Mouse (Mus musculus) lung, embryonic 16.5 days (tissue): ENCODE data around the gene Ptp4a2. TPM values are rescaled to one million over a fixed set of nuclear protein-coding genes. Genes with fewer than 3 reads are reported as not detected.

ENCODE experiments used
- ATAC-seq: fragments of 200-750 bp; cut with Nextera tagmentation; 2 replicates; pipeline ENCODE4 v1.8.0; 2017; ENCODE audit warnings: low read depth, mild to moderate bottlenecking, moderate library complexity
- H3K27ac ChIP-seq: fragments of 300-500 bp; sonication (generic); 2 replicates; pipeline ENCODE4 v1.5.1; 2014; ENCODE audit warnings: mild to moderate bottlenecking, control low read depth, low read length
- H3K27me3 ChIP-seq: fragments of 300-500 bp; sonication (generic); 2 replicates; pipeline ENCODE4 v1.6.1; 2014; ENCODE audit warnings: low read depth, low read length, mixed read lengths; ENCODE audit not compliant: control insufficient read depth, insufficient read depth
- H3K36me3 ChIP-seq: fragments of 300-500 bp; sonication (generic); 2 replicates; pipeline ENCODE4 v1.6.1; 2014; ENCODE audit warnings: low read length; ENCODE audit not compliant: control insufficient read depth, insufficient read depth
- H3K4me1 ChIP-seq: fragments of 300-500 bp; sonication (generic); replicated peaks from 2 replicates; pipeline ENCODE4 v1.6.1; 2014; ENCODE audit warnings: low read length, mixed read lengths; ENCODE audit not compliant: control insufficient read depth, insufficient read depth
- H3K4me2 ChIP-seq: fragments of 300-500 bp; sonication (generic); 2 replicates; pipeline ENCODE4 v1.6.1; 2014; ENCODE audit warnings: low read depth, low read length, control low read depth
- H3K4me3 ChIP-seq: fragments of 300-500 bp; sonication (generic); 2 replicates; pipeline ENCODE4 v1.5.1; 2014; ENCODE audit warnings: mild to moderate bottlenecking, low read length, control low read depth
- H3K9ac ChIP-seq: fragments of 300-500 bp; sonication (generic); 2 replicates; pipeline ENCODE4 v1.6.1; 2014; ENCODE audit warnings: low read length, control low read depth
- H3K9me3 ChIP-seq: fragments of 300-500 bp; sonication (generic); 2 replicates; pipeline ENCODE4 v1.6.1; 2016; ENCODE audit warnings: low read length; ENCODE audit not compliant: control insufficient read depth
- WGBS: fragments of 180-500 bp; shearing (Covaris S2); extraction: QIAGEN DNeasy Blood & Tissue Kit; methylation state at CpG from one replicate; pipeline ENCODE4 v1.1.7; 2014; 5-methylcytosine and 5-hydroxymethylcytosine counted together
- polyA plus RNA-seq: library from polyadenylated mRNA; unstranded; fragments of >200 nt; fragmentation: Nextera tagmentation; extraction: Ambion mirVana; gene quantifications from 2 replicates; pipeline ENCODE4 v1.2.1, GENCODE M21; 2015

Gene Ptp4a2
- polyA plus RNA-seq, 1 experiment from 2014 or later, result 330 TPM

DNA sequence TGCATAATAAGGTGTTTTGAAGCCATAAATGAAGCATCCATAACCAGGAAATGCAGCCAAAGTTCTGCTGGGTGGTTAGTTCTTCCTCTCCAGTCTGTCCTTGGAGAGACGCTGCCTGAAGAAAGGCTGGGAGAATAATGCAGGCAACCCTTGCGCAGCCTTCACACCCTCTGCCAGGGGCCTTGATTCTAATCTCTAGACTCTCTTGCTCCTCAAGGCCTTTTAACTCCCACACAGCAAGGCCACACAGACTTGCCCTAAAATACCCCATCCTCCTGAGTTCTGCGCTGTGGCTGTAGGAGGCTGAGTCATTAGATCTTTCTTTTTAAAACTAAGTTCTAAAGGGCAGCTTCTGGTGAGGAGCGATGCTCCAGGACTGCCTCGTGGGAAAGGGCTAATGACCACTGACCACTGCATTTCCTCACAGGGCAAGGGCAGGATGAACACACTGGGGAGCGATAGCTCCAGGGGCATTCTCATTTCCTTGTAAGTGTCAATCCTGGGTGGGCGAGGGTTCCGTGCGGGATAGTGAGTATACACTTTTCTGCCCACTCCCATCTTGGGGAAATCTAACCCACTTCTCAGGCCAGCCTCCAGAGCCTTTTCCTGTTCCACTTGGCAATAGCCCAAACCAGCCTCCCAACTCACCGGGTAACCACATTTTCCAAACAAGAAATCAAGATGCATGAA, 7.6 kb downstream of the Ptp4a2 start:
- 50% methylated on average over 10 of the region's 10 CpGs for WGBS
- Histone ChIP-seq H3K4me1 (peaks cover 40% of the 10 kb centered on the region), H3K9me3 (no peaks in the 10 kb centered on the region), H3K36me3 (no peaks in the 10 kb centered on the region), H3K27me3 (no peaks in the 10 kb centered on the region), H3K9ac (peak overlapping the region; percentile 40; the same call in 1 of the 2 replicates), H3K4me3 (no peak overlapping the region), H3K4me2 (no peak overlapping the region), H3K27ac (peak overlapping the region; percentile 69)
- no peak for ATAC-seq

DNA sequence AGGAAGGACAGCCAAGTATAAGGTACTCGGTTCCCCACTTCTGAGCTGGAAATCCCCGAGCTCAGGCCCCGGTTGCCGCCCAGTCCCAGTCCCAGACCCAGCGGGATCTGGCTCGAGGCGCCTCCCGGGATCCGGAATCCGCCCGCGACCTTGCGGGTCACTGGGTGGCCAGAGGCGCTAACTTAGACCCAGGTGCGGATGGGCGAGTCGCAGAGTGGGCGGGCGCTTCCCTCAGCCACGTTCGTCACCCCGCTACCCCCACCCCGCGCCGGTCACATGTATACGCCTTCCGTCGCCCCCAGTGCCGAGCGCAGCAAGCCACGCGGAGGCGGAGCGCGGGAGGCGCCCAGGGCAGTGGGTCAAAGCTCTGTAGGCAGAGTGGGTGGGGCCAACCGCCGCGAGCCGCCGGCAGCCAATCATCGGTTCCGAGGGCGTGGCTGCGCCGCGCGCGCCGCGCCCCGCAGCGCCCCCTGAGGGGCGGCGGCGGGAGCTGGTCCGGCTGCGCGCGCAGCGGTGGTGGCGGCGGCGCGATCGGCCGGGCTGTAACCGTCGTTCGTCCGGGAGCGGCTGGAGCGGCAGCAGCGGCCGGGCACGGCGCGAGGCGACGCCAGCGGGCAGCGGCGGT, 8.8 kb downstream of the Ptp4a2 start:
- no peaks in the 10 kb centered on the region for H3K27me3 ChIP-seq
- no peaks in the 10 kb centered on the region for H3K36me3 ChIP-seq
- peak overlapping the region; percentile 79 for H3K4me2 ChIP-seq
- H3K9ac ChIP-seq, result peak overlapping the region; percentile 94
- H3K4me1 ChIP-seq, result peaks cover 45% of the 10 kb centered on the region
- H3K4me3 ChIP-seq, result peak overlapping the region; percentile 86
- H3K27ac ChIP-seq, result peak overlapping the region; percentile 96
- ATAC-seq, result peak; percentile 98
- under 1% methylated on average over 42 of the region's 83 CpGs for WGBS
- H3K9me3 ChIP-seq, result no peaks in the 10 kb centered on the region

- Histone ChIP-seq H3K9ac (peak overlapping the region; percentile 94), H3K4me3 (peak overlapping the region; percentile 86), H3K27ac (peak overlapping the region; percentile 95), H3K4me1 (peaks cover 45% of the 10 kb centered on the region), H3K27me3 (no peaks in the 10 kb centered on the region), H3K9me3 (no peaks in the 10 kb centered on the region), H3K36me3 (no peaks in the 10 kb centered on the region), H3K4me2 (peak overlapping the region; percentile 61)
- WGBS, result under 1% methylated on average over 41 of the region's 79 CpGs
- peak; percentile 82 for ATAC-seq
These were observed 9.5 kb downstream of the Ptp4a2 start for GRCm38 (mm10) chr4:129820417-129821086.

DNA sequence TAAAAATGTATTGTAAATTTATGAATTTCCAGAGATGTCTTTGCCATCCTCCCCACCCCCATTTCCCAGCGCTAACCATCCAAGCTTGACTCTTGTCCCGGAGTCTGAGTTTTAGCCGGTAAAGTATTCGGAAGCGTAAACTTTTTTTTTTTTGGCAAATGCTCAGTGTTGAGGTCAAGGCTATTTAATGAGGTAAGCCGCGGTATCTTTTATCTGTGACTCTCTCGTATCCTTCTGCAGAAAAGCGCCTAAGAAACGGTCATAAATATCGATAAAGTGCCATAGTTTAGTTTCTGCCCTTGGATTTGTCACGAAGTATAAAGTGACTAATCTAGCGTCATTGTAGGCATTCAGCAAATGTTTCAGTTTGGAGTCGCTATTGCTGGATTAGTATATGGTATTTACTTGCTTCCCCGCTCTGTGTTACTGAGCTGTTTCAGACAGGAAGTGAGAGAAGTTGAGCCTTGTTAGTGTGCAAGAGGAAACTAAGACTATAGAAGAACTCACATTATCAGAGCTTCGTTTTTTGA, 10.1 kb downstream of the Ptp4a2 start:
- peak overlapping the region; percentile 86 for H3K4me3 ChIP-seq
- peak overlapping the region; percentile 94 for H3K9ac ChIP-seq
- WGBS, result under 1% methylated on average over 16 of the region's 16 CpGs
- H3K27me3 ChIP-seq, result no peaks in the 10 kb centered on the region
- no peaks in the 10 kb centered on the region for H3K36me3 ChIP-seq
- peaks cover 47% of the 10 kb centered on the region for H3K4me1 ChIP-seq
- no peaks in the 10 kb centered on the region for H3K9me3 ChIP-seq
- no peak for ATAC-seq
- H3K4me2 ChIP-seq, result peak overlapping the region; percentile 61
- peak overlapping the region; percentile 95 for H3K27ac ChIP-seq

GRCm38 (mm10) chr4:129822324-129822723, 11.3 kb downstream of the Ptp4a2 start:
- Histone ChIP-seq H3K4me3 (peak overlapping the region; percentile 13; the same call in 1 of the 2 replicates), H3K27ac (no peak overlapping the region), H3K27me3 (no peaks in the 10 kb centered on the region), H3K4me1 (peaks cover 56% of the 10 kb centered on the region), H3K4me2 (peak overlapping the region; percentile 61), H3K36me3 (no peaks in the 10 kb centered on the region), H3K9me3 (no peaks in the 10 kb centered on the region), H3K9ac (peak overlapping the region; percentile 28; the same call in 1 of the 2 replicates)
- 48% methylated on average over 3 of the region's 3 CpGs for WGBS
- ATAC-seq, result no peak

DNA sequence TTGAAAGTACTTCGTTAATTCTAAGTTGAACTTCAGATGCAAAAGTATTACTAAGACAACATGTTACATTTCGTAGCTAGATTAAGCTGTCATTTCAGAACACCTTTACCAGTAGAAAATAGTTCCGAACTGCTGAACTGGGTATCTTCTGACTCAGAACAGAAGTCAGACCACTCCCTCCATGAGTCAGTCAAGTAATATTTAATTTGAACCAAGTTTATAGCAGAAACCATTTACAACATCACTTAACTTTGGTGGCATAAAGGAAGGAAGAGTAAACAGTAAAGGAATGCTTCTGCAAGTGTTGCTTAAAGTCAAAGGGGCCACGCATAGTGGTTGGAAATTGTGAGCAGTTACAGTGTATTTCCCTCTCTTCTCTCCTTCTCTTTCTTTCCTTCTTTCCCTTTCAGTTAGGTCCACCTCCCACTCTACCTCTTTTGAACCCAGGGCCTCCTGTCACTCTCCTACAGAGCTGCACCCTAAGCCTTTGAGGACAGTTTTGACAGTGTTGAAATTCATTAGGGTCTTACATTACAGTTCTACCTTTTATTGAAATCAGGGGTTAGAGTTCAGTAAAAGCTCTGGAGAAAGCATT, 12.3 kb downstream of the Ptp4a2 start:
- Histone ChIP-seq H3K36me3 (no peaks in the 10 kb centered on the region), H3K4me3 (no peak overlapping the region), H3K27ac (no peak overlapping the region), H3K9ac (no peak overlapping the region), H3K4me2 (0 out of 2 replicates have a peak overlapping the region, but pooled peaks have one; percentile 0), H3K4me1 (peaks cover 55% of the 10 kb centered on the region), H3K27me3 (no peaks in the 10 kb centered on the region), H3K9me3 (no peaks in the 10 kb centered on the region)
- 63% methylated on average over 4 of the region's 4 CpGs for WGBS
- ATAC-seq, result no peak

GRCm38 (mm10) chr4:129827611-129828010, 16.6 kb downstream of the Ptp4a2 start:
- Histone ChIP-seq H3K4me3 (no peak overlapping the region), H3K9ac (no peak overlapping the region), H3K9me3 (no peaks in the 10 kb centered on the region), H3K4me1 (peaks cover 36% of the 10 kb centered on the region), H3K4me2 (no peak overlapping the region), H3K27ac (no peak overlapping the region), H3K36me3 (no peaks in the 10 kb centered on the region), H3K27me3 (no peaks in the 10 kb centered on the region)
- 72% methylated on average over 3 of the region's 3 CpGs for WGBS
- ATAC-seq, result no peak

DNA sequence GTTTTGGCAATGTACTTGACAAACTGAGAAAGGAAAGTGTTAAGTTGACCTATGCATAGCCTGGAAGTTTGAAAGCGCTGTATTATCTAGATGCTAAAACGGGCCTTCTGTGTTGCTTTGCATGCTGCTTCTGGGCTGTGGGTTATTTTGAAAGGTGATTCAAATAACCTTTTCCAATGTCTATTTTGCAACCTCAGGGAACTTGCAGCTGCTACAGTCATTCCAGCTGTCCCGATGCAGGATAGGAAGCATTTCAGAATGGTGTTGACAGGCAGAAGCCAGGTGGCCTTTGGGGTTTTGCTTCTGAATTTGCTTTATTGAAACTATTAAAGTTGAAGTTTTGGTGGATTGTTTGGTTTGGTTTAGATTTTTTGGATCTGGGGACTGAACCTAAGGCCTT, 17.1 kb downstream of the Ptp4a2 start:
- H3K9me3 ChIP-seq, result no peaks in the 10 kb centered on the region
- no peak overlapping the region for H3K4me3 ChIP-seq
- no peak overlapping the region for H3K9ac ChIP-seq
- no peak for ATAC-seq
- 0 out of 2 replicates have a peak overlapping the region, but pooled peaks have one; percentile 12 for H3K27ac ChIP-seq
- WGBS, result 46% methylated on average over 3 of the region's 3 CpGs
- no peak overlapping the region for H3K4me2 ChIP-seq
- no peaks in the 10 kb centered on the region for H3K36me3 ChIP-seq
- H3K4me1 ChIP-seq, result peaks cover 32% of the 10 kb centered on the region
- no peaks in the 10 kb centered on the region for H3K27me3 ChIP-seq

DNA sequence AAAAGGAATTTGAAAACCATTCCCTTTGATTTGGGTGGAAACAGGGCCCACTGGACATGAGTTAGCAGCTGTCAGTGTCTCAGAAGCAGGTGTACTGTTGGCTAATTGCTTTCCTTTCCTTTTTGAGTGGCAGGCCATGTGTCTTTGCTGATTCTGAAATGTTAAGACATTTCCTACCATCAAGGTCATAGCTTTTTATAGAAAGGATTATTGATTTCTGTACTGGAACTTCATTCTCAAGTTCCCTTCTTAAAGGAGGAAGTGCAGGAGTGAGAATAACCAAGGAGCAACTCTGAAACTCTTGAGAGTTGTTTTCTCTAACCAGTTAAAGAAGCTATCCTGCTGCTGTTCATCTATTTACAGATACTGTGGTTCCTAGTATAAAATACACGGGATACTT, 18.8 kb downstream of the Ptp4a2 start:
- Histone ChIP-seq H3K27me3 (no peaks in the 10 kb centered on the region), H3K4me1 (peaks cover 28% of the 10 kb centered on the region), H3K9ac (no peak overlapping the region), H3K4me3 (no peak overlapping the region), H3K36me3 (no peaks in the 10 kb centered on the region), H3K9me3 (no peaks in the 10 kb centered on the region), H3K4me2 (no peak overlapping the region), H3K27ac (no peak overlapping the region)
- 51% methylated on average over 1 of the region's 1 CpGs for WGBS
- ATAC-seq, result no peak
